Mouse (Mus musculus) heart, embryonic 14.5 days (tissue): ENCODE measurements around the gene Rdh13. TPM values are rescaled to one million over a fixed set of nuclear protein-coding genes. Genes with fewer than 3 reads are reported as not detected.

ENCODE experiments used
- ATAC-seq: fragments of 200-750 bp; cut with Nextera tagmentation; 2 replicates; pipeline ENCODE4 v1.8.0; 2017; ENCODE audit warnings: low read depth, moderate TSS enrichment; ENCODE audit not compliant: insufficient number of reproducible peaks, insufficient read depth, low FRiP score
- H3K27ac ChIP-seq, 2 experiments: fragments of 200-500 bp in 1 of 2; fragments of 300-500 bp in 1 of 2; sonication (generic) in 1 of 2; replicated peaks in 1 of 2; 2 replicates each; pipeline ENCODE4 v1.5.1; 2012 to 2014; ENCODE audit warnings: low read depth in 2 of 2, low read length in 2 of 2, control low read depth in 1 of 2, mild to moderate bottlenecking in 1 of 2, mixed read lengths in 1 of 2; ENCODE audit not compliant: control insufficient read depth in 1 of 2, insufficient read depth in 1 of 2
- H3K27me3 ChIP-seq: fragments of 300-500 bp; sonication (generic); 2 replicates; pipeline ENCODE4 v1.6.1; 2014; ENCODE audit warnings: mild to moderate bottlenecking, low read length, control low read depth; ENCODE audit not compliant: control insufficient read depth, insufficient read depth
- H3K36me3 ChIP-seq: fragments of 300-500 bp; sonication (generic); 2 replicates; pipeline ENCODE4 v1.6.1; 2014; ENCODE audit warnings: mild to moderate bottlenecking, control low read depth, low read length, mixed read lengths; ENCODE audit not compliant: control insufficient read depth, insufficient read depth
- H3K4me1 ChIP-seq, 2 experiments: fragments of 200-500 bp in 1 of 2; fragments of 300-500 bp in 1 of 2; sonication (generic) in 1 of 2; 2 replicates each; pipeline ENCODE4 v1.6.1; 2012 to 2014; ENCODE audit warnings: low read length in 2 of 2, control low read depth in 1 of 2, mixed read lengths in 1 of 2; ENCODE audit not compliant: control insufficient read depth in 2 of 2, insufficient read depth in 2 of 2
- H3K4me2 ChIP-seq: fragments of 300-500 bp; sonication (generic); 2 replicates; pipeline ENCODE4 v1.6.1; 2014; ENCODE audit warnings: mild to moderate bottlenecking, low read length
- H3K4me3 ChIP-seq, 2 experiments: fragments of 200-500 bp in 1 of 2; fragments of 300-500 bp in 1 of 2; sonication (generic) in 1 of 2; 2 replicates each; pipeline ENCODE4 v1.5.1; 2012 to 2014; ENCODE audit warnings: low read length in 2 of 2, mild to moderate bottlenecking in 2 of 2, control low read depth in 1 of 2, low read depth in 1 of 2, moderate library complexity in 1 of 2; ENCODE audit not compliant: control insufficient read depth in 1 of 2, insufficient read depth in 1 of 2
- H3K9ac ChIP-seq: fragments of 300-500 bp; sonication (generic); 2 replicates; pipeline ENCODE4 v1.6.1; 2014; ENCODE audit warnings: mild to moderate bottlenecking, low read length
- H3K9me3 ChIP-seq: fragments of 300-500 bp; sonication (generic); 2 replicates; pipeline ENCODE4 v1.6.1; 2016; ENCODE audit warnings: low read length, control low read depth; ENCODE audit not compliant: control insufficient read depth
- WGBS: fragments of 180-500 bp; shearing (Covaris S2); extraction: QIAGEN DNeasy Blood & Tissue Kit; methylation state at CpG from one replicate; pipeline ENCODE4 v1.1.7; 2014; 5-methylcytosine and 5-hydroxymethylcytosine counted together
- polyA plus RNA-seq: library from polyadenylated mRNA; unstranded; fragments of >200 nt; fragmentation: Nextera tagmentation; extraction: Ambion mirVana; gene quantifications from 2 replicates; pipeline ENCODE4 v1.2.1, GENCODE M21; 2014

Rdh13 gene
- polyA plus RNA-seq, 1 experiment from 2014 or later, result 29.5 TPM

- peak; percentile 95 for ATAC-seq
- peak overlapping the region; percentile 93 for H3K27ac ChIP-seq
- peaks cover 29% of the 10 kb centered on the region for H3K36me3 ChIP-seq
- H3K4me2 ChIP-seq, result peak overlapping the region; percentile 89
- peak overlapping the region; percentile 73 for H3K9ac ChIP-seq
- H3K4me3 ChIP-seq, result peak overlapping the region; percentile 53 to 75
- WGBS, result under 1% methylated on average over 39 of the region's 39 CpGs
- peaks cover 7 to 19% of the 10 kb centered on the region in 2 experiments for H3K4me1 ChIP-seq
- H3K9me3 ChIP-seq, result no peaks in the 10 kb centered on the region
- peaks cover 9% of the 10 kb centered on the region; the same call in 1 of the 2 replicates for H3K27me3 ChIP-seq
Measured at GRCm38 (mm10) chr7:4478021-4478795, 32.8 kb upstream of the Rdh13 start.

GRCm38 (mm10) chr7:4473940-4474339 lies 28.5 kb upstream of the Rdh13 start:
- Histone ChIP-seq H3K9ac (peak overlapping the region; percentile 34; the same call in 1 of the 2 replicates), H3K4me3 (peak overlapping the region; percentile 12 to 17; a peak in 3 of 4 replicates), H3K4me2 (peak overlapping the region; percentile 43), H3K27me3 (peaks cover 41% of the 10 kb centered on the region), H3K27ac (no peak overlapping the region), H3K4me1 (peaks cover 10 to 15% of the 10 kb centered on the region in 2 experiments), H3K36me3 (no peaks in the 10 kb centered on the region), H3K9me3 (no peaks in the 10 kb centered on the region)
- 5% methylated on average over 19 of the region's 19 CpGs for WGBS
- no peak for ATAC-seq

DNA sequence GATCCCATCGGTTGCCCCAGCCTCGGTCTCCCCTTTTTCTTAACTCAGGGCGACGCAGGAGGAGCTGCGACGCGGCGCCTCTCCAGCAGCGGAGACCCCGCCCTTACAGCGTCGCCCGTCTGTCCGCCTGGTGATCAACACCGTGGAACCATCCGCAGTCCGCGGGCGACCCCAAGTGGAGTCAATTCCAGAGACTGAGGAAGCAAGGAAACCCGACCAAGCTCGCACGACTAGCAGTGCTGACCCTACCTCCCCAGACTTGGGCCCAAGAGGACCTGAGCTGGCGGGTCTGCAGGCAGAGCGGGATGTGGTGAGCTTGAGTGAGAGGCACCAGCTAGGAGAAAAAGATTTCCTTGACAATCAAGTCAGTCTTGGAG lies 25.7 kb upstream of the Rdh13 start:
- Histone ChIP-seq H3K9ac (peak overlapping the region; percentile 60), H3K4me2 (peak overlapping the region; percentile 84), H3K9me3 (no peaks in the 10 kb centered on the region), H3K4me3 (peak overlapping the region; percentile 36 to 41), H3K27me3 (peaks cover 41% of the 10 kb centered on the region), H3K36me3 (no peaks in the 10 kb centered on the region), H3K4me1 (peaks cover 5% of the 10 kb centered on the region in 2 experiments; a peak in 3 of 4 replicates), H3K27ac (no peak overlapping the region)
- WGBS, result 0% methylated on average over 24 of the region's 24 CpGs
- peak; percentile 76 for ATAC-seq

- Histone ChIP-seq H3K9me3 (no peaks in the 10 kb centered on the region), H3K27ac (no peak overlapping the region), H3K36me3 (no peaks in the 10 kb centered on the region), H3K4me1 (peaks cover 5% of the 10 kb centered on the region in 2 experiments; a peak in 3 of 4 replicates), H3K27me3 (peaks cover 41% of the 10 kb centered on the region), H3K4me2 (peak overlapping the region; percentile 84), H3K9ac (peak overlapping the region; percentile 60), H3K4me3 (peak overlapping the region; percentile 36 to 41)
- 3% methylated on average over 35 of the region's 35 CpGs for WGBS
- peak; percentile 33; the same call in 1 of the 2 replicates for ATAC-seq
Measured at GRCm38 (mm10) chr7:4470275-4471178, 25.1 kb upstream of the Rdh13 start.

DNA sequence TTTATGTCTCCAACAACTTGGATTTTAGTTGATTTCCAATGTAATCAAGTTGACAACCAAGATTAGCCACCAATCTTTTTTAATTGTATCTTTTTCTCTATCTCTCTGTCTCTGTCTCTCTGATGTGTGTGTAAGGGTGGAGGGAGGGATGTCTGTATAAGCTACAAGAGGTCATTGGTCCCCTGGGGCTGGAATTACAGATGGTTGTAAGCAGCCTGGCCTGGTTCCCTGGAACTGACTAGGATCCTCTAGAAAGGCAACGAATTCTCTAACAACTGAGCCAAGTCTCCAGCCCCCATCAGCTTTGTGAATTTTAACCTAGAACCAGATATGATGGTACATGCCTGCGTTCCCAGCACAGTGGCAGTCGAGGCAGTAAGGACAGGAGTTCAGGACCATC lies 22.4 kb upstream of the Rdh13 start:
- Histone ChIP-seq H3K4me1 (peaks cover 5% of the 10 kb centered on the region in 2 experiments; a peak in 3 of 4 replicates), H3K9ac (no peak overlapping the region), H3K27me3 (peaks cover 27% of the 10 kb centered on the region), H3K9me3 (no peaks in the 10 kb centered on the region), H3K27ac (no peak overlapping the region), H3K36me3 (no peaks in the 10 kb centered on the region), H3K4me2 (no peak overlapping the region), H3K4me3 (no peak overlapping the region)
- WGBS, result 68% methylated on average over 3 of the region's 3 CpGs
- no peak for ATAC-seq

GRCm38 (mm10) chr7:4464194-4464824 lies 18.9 kb upstream of the Rdh13 start:
- Histone ChIP-seq H3K4me1 (no peaks in the 10 kb centered on the region), H3K4me2 (no peak overlapping the region), H3K9ac (no peak overlapping the region), H3K27ac (no peak overlapping the region), H3K4me3 (no peak overlapping the region), H3K36me3 (no peaks in the 10 kb centered on the region), H3K9me3 (no peaks in the 10 kb centered on the region), H3K27me3 (no peaks in the 10 kb centered on the region)
- 7% methylated on average over 12 of the region's 12 CpGs for WGBS
- no peak for ATAC-seq
